Mouse (Mus musculus) spleen, adult 18-20 months (tissue): ENCODE measurements around the gene Olfr318.
"Not testable (repeated sequence)": the region's sequence is repeated elsewhere in the genome, so short reads cannot be mapped to it uniquely, and the experiment has no call there.

ENCODE experiments used
- DNase-seq, 2 experiments: peaks; one replicate each; pipeline ENCODE4 v3.0.0; 2022; ENCODE audit warnings: mixed read lengths in 2 of 2

Olfr318 gene

GRCm38 (mm10) chr11:58723914-58724313 is at the start of gene Olfr318:
Gene Olfr318, minus strand, starts transcription at chr11:58724014.
- DNase-seq, result no peak

- DNase-seq, result no peak
Observed at GRCm38 (mm10) chr11:58772888-58773287, 49.1 kb upstream of the Olfr318 start, which contains the start of gene Olfr315. Gene Olfr315, plus strand, starts transcription at chr11:58773188.

- DNase-seq, result no peak
Observed at GRCm38 (mm10) chr11:58752434-58752833, 28.6 kb upstream of the Olfr318 start, which contains the start of gene Olfr316. Gene Olfr316, plus strand, starts transcription at chr11:58752734.

- DNase-seq, result not testable (repeated sequence)
Observed at GRCm38 (mm10) chr11:58751096-58751495, 27.3 kb upstream of the Olfr318 start.

- no peak for DNase-seq
Observed at GRCm38 (mm10) chr11:58738792-58739262, 15.0 kb upstream of the Olfr318 start, which contains the start of gene Olfr317. Gene Olfr317, minus strand, starts transcription at chr11:58739212.

GRCm38 (mm10) chr11:58733372-58733771 is 9.6 kb upstream of the Olfr318 start:
- DNase-seq, result no peak

- not testable (repeated sequence) for DNase-seq
Observed at GRCm38 (mm10) chr11:58727896-58728650, 4.3 kb upstream of the Olfr318 start.

GRCm38 (mm10) chr11:58719701-58720100 is 4.1 kb downstream of the Olfr318 start:
- no peak for DNase-seq

GRCm38 (mm10) chr11:58717723-58718122 is 6.1 kb downstream of the Olfr318 start:
- not testable (repeated sequence) for DNase-seq

GRCm38 (mm10) chr11:58709086-58709485 is 14.7 kb downstream of the Olfr318 start:
- no peak for DNase-seq

- DNase-seq, result no peak
Observed at GRCm38 (mm10) chr11:58698862-58699261, 25.0 kb downstream of the Olfr318 start, which contains the start of gene Olfr319. Gene Olfr319, plus strand, starts transcription at chr11:58699162.

GRCm38 (mm10) chr11:58680799-58681198 is 43.0 kb downstream of the Olfr318 start, which contains the start of gene Olfr320:
Gene Olfr320, plus strand, starts transcription at chr11:58681099.
- DNase-seq, result no peak

GRCm38 (mm10) chr11:58671825-58672224 is 52.0 kb downstream of the Olfr318 start:
- no peak for DNase-seq

GRCm38 (mm10) chr11:58669252-58669651 is 54.6 kb downstream of the Olfr318 start:
- no peak for DNase-seq
